Mouse (Mus musculus) gastrocnemius, adult 2 months (tissue): ENCODE data around the gene Mogat2. TPM values are rescaled to one million over a fixed set of nuclear protein-coding genes. Genes with fewer than 3 reads are reported as not detected.

ENCODE experiments used
- DNase-seq: peaks from one replicate; pipeline ENCODE4 v3.0.0; 2022
- H3K27ac ChIP-seq: fragments of 200-600 bp; 2 replicates; pipeline ENCODE4 v1.8.1; 2022; ENCODE audit warnings: mild to moderate bottlenecking
- H3K4me3 ChIP-seq: fragments of 200-600 bp; 2 replicates; pipeline ENCODE4 v1.8.1; 2022; ENCODE audit warnings: mild to moderate bottlenecking, moderate library complexity
- CTCF ChIP-seq: fragments of 200-600 bp; IDR thresholded peaks from 2 replicates; pipeline ENCODE4 v1.8.1; 2022; ENCODE audit warnings: antibody characterized with exemption, mild to moderate bottlenecking, moderate library complexity
- intact Hi-C: fragments of 180-260 bp; cut with DNase I; formaldehyde crosslinking; loops from one replicate; pipeline ENCODE4 v1.15.1; 2025
- total RNA-seq, 2 experiments: library from RNA; stranded (reverse); gene quantifications; 2 replicates each; pipeline ENCODE4 v1.2.3; 2021

Mogat2 gene
- total RNA-seq, 2 experiments from 2014 or later, result not detected

- H3K4me3 ChIP-seq, result no peak overlapping the region
- no peak overlapping the region for H3K27ac ChIP-seq
- intact Hi-C loops, result loop anchor here (5.0 kb wide), 1 partner anchor 77 kb away; no protein-coding TSS in a partner anchor
- TF ChIP-seq CTCF, result no peak
- no peak for DNase-seq
These were observed 9.6 kb downstream of the Mogat2 start for GRCm38 (mm10) chr7:99228825-99229224.

- TF ChIP-seq CTCF, result no peak
- Histone ChIP-seq H3K27ac (no peak overlapping the region), H3K4me3 (no peak overlapping the region)
- no peak for DNase-seq
- intact Hi-C loops, result loop anchor here (5.0 kb wide), 1 partner anchor 75 kb away; no protein-coding TSS in a partner anchor
These were observed 11.2 kb downstream of the Mogat2 start for GRCm38 (mm10) chr7:99227267-99227666.

GRCm38 (mm10) chr7:99226662-99227061, 11.8 kb downstream of the Mogat2 start:
- H3K27ac ChIP-seq, result no peak overlapping the region
- no peak for DNase-seq
- H3K4me3 ChIP-seq, result no peak overlapping the region
- intact Hi-C loops, result loop anchor here (5.0 kb wide), 1 partner anchor 74 kb away; no protein-coding TSS in a partner anchor
- no peak for TF ChIP-seq CTCF

GRCm38 (mm10) chr7:99225421-99225820, 13.0 kb downstream of the Mogat2 start:
- DNase-seq, result peak; percentile 58
- Histone ChIP-seq H3K27ac (peak overlapping the region; percentile 38), H3K4me3 (no peak overlapping the region)
- intact Hi-C loops, result loop anchor here (5.0 kb wide), 1 partner anchor 73 kb away; no protein-coding TSS in a partner anchor
- TF ChIP-seq CTCF, result no peak

GRCm38 (mm10) chr7:99224648-99225190, 13.7 kb downstream of the Mogat2 start:
- no peak for DNase-seq
- Histone ChIP-seq H3K27ac (peak overlapping the region; percentile 38), H3K4me3 (no peak overlapping the region)
- intact Hi-C loops, result loop anchor here (5.0 kb wide), 1 partner anchor 72 kb away; no protein-coding TSS in a partner anchor
- TF ChIP-seq CTCF, result no peak

- peak; percentile 40; the same call in 1 of the 2 replicates for TF ChIP-seq CTCF
- Histone ChIP-seq H3K4me3 (no peak overlapping the region), H3K27ac (no peak overlapping the region)
- intact Hi-C loops, result no loop called here
- no peak for DNase-seq
These were observed 14.2 kb downstream of the Mogat2 start for GRCm38 (mm10) chr7:99224225-99224624.

GRCm38 (mm10) chr7:99217338-99218074, 20.9 kb downstream of the Mogat2 start:
- peak; percentile 73 for DNase-seq
- intact Hi-C loops, result no loop called here
- peak overlapping the region; percentile 46; the same call in 1 of the 2 replicates for H3K27ac ChIP-seq
- H3K4me3 ChIP-seq, result no peak overlapping the region
- TF ChIP-seq CTCF, result no peak

GRCm38 (mm10) chr7:99215347-99215855, 23.0 kb downstream of the Mogat2 start:
- intact Hi-C loops, result no loop called here
- peak overlapping the region; percentile 7; the same call in 1 of the 2 replicates for H3K4me3 ChIP-seq
- DNase-seq, result peak; percentile 75
- TF ChIP-seq CTCF, result no peak
- H3K27ac ChIP-seq, result peak overlapping the region; percentile 80

GRCm38 (mm10) chr7:99214621-99215185, 23.7 kb downstream of the Mogat2 start:
- intact Hi-C loops, result no loop called here
- Histone ChIP-seq H3K4me3 (no peak overlapping the region), H3K27ac (peak overlapping the region; percentile 80)
- DNase-seq, result no peak
- TF ChIP-seq CTCF, result no peak

- Histone ChIP-seq H3K27ac (peak overlapping the region; percentile 80; the same call in 1 of the 2 replicates), H3K4me3 (no peak overlapping the region)
- intact Hi-C loops, result no loop called here
- TF ChIP-seq CTCF, result no peak
- DNase-seq, result no peak
These were observed 24.7 kb downstream of the Mogat2 start for GRCm38 (mm10) chr7:99213686-99214085.

GRCm38 (mm10) chr7:99213056-99213455, 25.4 kb downstream of the Mogat2 start:
- no peak for TF ChIP-seq CTCF
- intact Hi-C loops, result no loop called here

GRCm38 (mm10) chr7:99208704-99209103, 29.7 kb downstream of the Mogat2 start:
- TF ChIP-seq CTCF, result no peak
- no peak for DNase-seq
- intact Hi-C loops, result no loop called here
- no peak overlapping the region for H3K4me3 ChIP-seq
- H3K27ac ChIP-seq, result no peak overlapping the region

More at GRCm38 (mm10) chr7:99213056-99213455, 25.4 kb downstream of the Mogat2 start:
- no peak overlapping the region for H3K27ac ChIP-seq
- no peak for DNase-seq
- H3K4me3 ChIP-seq, result no peak overlapping the region

- intact Hi-C loops, result no loop called here
- TF ChIP-seq CTCF, result no peak
- no peak for DNase-seq
- H3K4me3 ChIP-seq, result no peak overlapping the region
- H3K27ac ChIP-seq, result no peak overlapping the region
These were observed 32.1 kb downstream of the Mogat2 start for GRCm38 (mm10) chr7:99206364-99206763.
